Mouse (Mus musculus): ENCODE results near the gene Gtf3c2. TPM values are rescaled to one million over a fixed set of nuclear protein-coding genes. Genes with fewer than 3 reads are reported as not detected.

The Gtf3c2 gene
- total and polyA plus RNA-seq, 3 experiments = 65.1 to 164 (median 88.3) TPM

- ATAC-seq (ENCODE audit: extremely low read depth, insufficient number of reproducible peaks, low FRiP score, poor library complexity, severe bottlenecking) = no peak
- peaks cover 57% of the 10 kb centered on the region for H3K4me1 ChIP-seq (ENCODE audit: insufficient read depth, low read depth, low read length)
- no peaks in the 10 kb centered on the region for H3K27me3 ChIP-seq (ENCODE audit: insufficient read depth, low read length)
- H3K4me3 ChIP-seq (ENCODE audit: low read depth, low read length) = no peak overlapping the region
- no peaks in the 10 kb centered on the region for H3K9me3 ChIP-seq (replicated peaks)
- TF ChIP-seq GATA1 (IDR thresholded peaks at IDR 0.05; ENCODE audit: borderline replicate concordance, low read length) = no peak
- no peak for TF ChIP-seq CTCF (IDR thresholded peaks at IDR 0.05; ENCODE audit: low read depth, low read length)
- TF ChIP-seq TAL1 (conservative IDR thresholded peaks at IDR 0.05; ENCODE audit: low read depth, low read length) = no peak
- no peak for TF ChIP-seq GATA2 (IDR thresholded peaks at IDR 0.05; ENCODE audit: borderline replicate concordance, low read depth, low read length)
- no peak for TF ChIP-seq POLR2AphosphoS5 (IDR thresholded peaks at IDR 0.05; ENCODE audit: insufficient replicate concordance, low read depth, low read length)
- DNase-seq (ENCODE audit: low spot score) = no peak
- H3K36me3 ChIP-seq (replicated peaks) = peaks cover 90% of the 10 kb centered on the region
Measured at GRCm38 (mm10) chr5:31203866-31204265, 23.9 kb upstream of the Gtf3c2 start.

- TF ChIP-seq GATA1 (IDR thresholded peaks at IDR 0.05; ENCODE audit: borderline replicate concordance, low read length) = no peak
- H3K27me3 ChIP-seq (ENCODE audit: insufficient read depth, low read length) = no peaks in the 10 kb centered on the region
- H3K4me1 ChIP-seq (ENCODE audit: insufficient read depth, low read depth, low read length) = peaks cover 60% of the 10 kb centered on the region
- H3K4me3 ChIP-seq (ENCODE audit: low read depth, low read length) = peak overlapping the region; percentile 84
- peaks cover 90% of the 10 kb centered on the region for H3K36me3 ChIP-seq (replicated peaks)
- no peaks in the 10 kb centered on the region for H3K9me3 ChIP-seq (replicated peaks)
- no peak for ATAC-seq (ENCODE audit: extremely low read depth, insufficient number of reproducible peaks, low FRiP score, poor library complexity, severe bottlenecking)
- DNase-seq (ENCODE audit: low spot score) = no peak
Measured at GRCm38 (mm10) chr5:31202933-31203332, 23.0 kb upstream of the Gtf3c2 start.

- ATAC-seq (ENCODE audit: extremely low read depth, insufficient number of reproducible peaks, low FRiP score, poor library complexity, severe bottlenecking) (peak; percentile 98), DNase-seq (ENCODE audit: low spot score) (peak; percentile 96)
- peak within 1 kb of the TSS; percentile 84 for H3K4me3 ChIP-seq (ENCODE audit: low read depth, low read length)
- peaks cover 66% of the 10 kb centered on the region for H3K4me1 ChIP-seq (ENCODE audit: insufficient read depth, low read depth, low read length)
- peaks cover 90% of the 10 kb centered on the region for H3K36me3 ChIP-seq (replicated peaks)
- H3K9me3 ChIP-seq (replicated peaks) = no peaks in the 10 kb centered on the region
- H3K27me3 ChIP-seq (ENCODE audit: insufficient read depth, low read length) = no peaks in the 10 kb centered on the region
- peak; percentile 87; the same call in 1 of the 2 replicates for TF ChIP-seq POLR2AphosphoS5 (IDR thresholded peaks at IDR 0.05; ENCODE audit: insufficient replicate concordance, low read depth, low read length)
- TF ChIP-seq TAL1 (conservative IDR thresholded peaks at IDR 0.05; ENCODE audit: low read depth, low read length) = no peak
- no peak for TF ChIP-seq CTCF (IDR thresholded peaks at IDR 0.05; ENCODE audit: low read depth, low read length)
Measured at GRCm38 (mm10) chr5:31201742-31202590, 22.0 kb upstream of the Gtf3c2 start, which contains the start of gene Zfp513. TSS of gene Zfp513 (minus strand) at chr5:31202303.

GRCm38 (mm10) chr5:31201042-31201741, 21.2 kb upstream of the Gtf3c2 start:
- no peak for ATAC-seq (ENCODE audit: extremely low read depth, insufficient number of reproducible peaks, low FRiP score, poor library complexity, severe bottlenecking)
- no peak for DNase-seq (ENCODE audit: low spot score)
- no peak for TF ChIP-seq TAL1 (conservative IDR thresholded peaks at IDR 0.05; ENCODE audit: low read depth, low read length)
- TF ChIP-seq POLR2AphosphoS5 (IDR thresholded peaks at IDR 0.05; ENCODE audit: insufficient replicate concordance, low read depth, low read length) = no peak
- TF ChIP-seq GATA1 (IDR thresholded peaks at IDR 0.05; ENCODE audit: borderline replicate concordance, low read length) = no peak
- no peak for TF ChIP-seq GATA2 (IDR thresholded peaks at IDR 0.05; ENCODE audit: borderline replicate concordance, low read depth, low read length)
- no peak for TF ChIP-seq CTCF (IDR thresholded peaks at IDR 0.05; ENCODE audit: low read depth, low read length)
- H3K27me3 ChIP-seq (ENCODE audit: insufficient read depth, low read length) = no peaks in the 10 kb centered on the region
- H3K4me3 ChIP-seq (ENCODE audit: low read depth, low read length) = peak overlapping the region; percentile 84
- peaks cover 91% of the 10 kb centered on the region for H3K36me3 ChIP-seq (replicated peaks)
- peaks cover 72% of the 10 kb centered on the region for H3K4me1 ChIP-seq (ENCODE audit: insufficient read depth, low read depth, low read length)
- H3K9me3 ChIP-seq (replicated peaks) = no peaks in the 10 kb centered on the region

- TF ChIP-seq TAL1 (conservative IDR thresholded peaks at IDR 0.05; ENCODE audit: low read depth, low read length) (no peak), GATA2 (IDR thresholded peaks at IDR 0.05; ENCODE audit: borderline replicate concordance, low read depth, low read length) (no peak), POLR2AphosphoS5 (IDR thresholded peaks at IDR 0.05; ENCODE audit: insufficient replicate concordance, low read depth, low read length) (0 out of 2 replicates have a peak, but pooled peaks have one; percentile 23), GATA1 (IDR thresholded peaks at IDR 0.05; ENCODE audit: borderline replicate concordance, low read length) (no peak)
- Histone ChIP-seq H3K4me3 (ENCODE audit: low read depth, low read length) (peak overlapping the region; percentile 65), H3K9me3 (replicated peaks) (no peaks in the 10 kb centered on the region), H3K4me1 (ENCODE audit: insufficient read depth, low read depth, low read length) (peaks cover 76% of the 10 kb centered on the region), H3K36me3 (replicated peaks) (peaks cover 91% of the 10 kb centered on the region), H3K27me3 (ENCODE audit: insufficient read depth, low read length) (no peaks in the 10 kb centered on the region)
- no peak for DNase-seq (ENCODE audit: low spot score)
- no peak for ATAC-seq (ENCODE audit: extremely low read depth, insufficient number of reproducible peaks, low FRiP score, poor library complexity, severe bottlenecking)
Measured at GRCm38 (mm10) chr5:31200327-31200768, 20.4 kb upstream of the Gtf3c2 start.

- no peaks in the 10 kb centered on the region for H3K27me3 ChIP-seq (ENCODE audit: insufficient read depth, low read length)
- H3K9me3 ChIP-seq (replicated peaks) = no peaks in the 10 kb centered on the region
- ATAC-seq (ENCODE audit: extremely low read depth, insufficient number of reproducible peaks, low FRiP score, poor library complexity, severe bottlenecking) (no peak), DNase-seq (ENCODE audit: low spot score) (no peak)
- no peak for TF ChIP-seq CTCF (IDR thresholded peaks at IDR 0.05; ENCODE audit: low read depth, low read length)
- TF ChIP-seq GATA1 (IDR thresholded peaks at IDR 0.05; ENCODE audit: borderline replicate concordance, low read length) = no peak
- TF ChIP-seq TAL1 (conservative IDR thresholded peaks at IDR 0.05; ENCODE audit: low read depth, low read length) = no peak
- TF ChIP-seq POLR2AphosphoS5 (IDR thresholded peaks at IDR 0.05; ENCODE audit: insufficient replicate concordance, low read depth, low read length) = 0 out of 2 replicates have a peak, but pooled peaks have one; percentile 67
- no peak for TF ChIP-seq GATA2 (IDR thresholded peaks at IDR 0.05; ENCODE audit: borderline replicate concordance, low read depth, low read length)
- H3K4me3 ChIP-seq (ENCODE audit: low read depth, low read length) = peak overlapping the region; percentile 65
- H3K4me1 ChIP-seq (ENCODE audit: insufficient read depth, low read depth, low read length) = peaks cover 79% of the 10 kb centered on the region
- peaks cover 91% of the 10 kb centered on the region for H3K36me3 ChIP-seq (replicated peaks)
Measured at GRCm38 (mm10) chr5:31199893-31200292, 19.9 kb upstream of the Gtf3c2 start.
